ENCODE assay signal across 40 mouse cellular contexts in genomic region chr1:92636015-92636414, GRCm38 (mm10). TPM values are rescaled to one million over a fixed set of nuclear protein-coding genes. Genes with fewer than 3 reads are reported as not detected.
DNase-seq lines count a peak whose midpoint lies in the region; ATAC-seq and TF ChIP-seq lines count a peak whose summit lies in the region.
"Had no signal": no experiment of that assay in that cellular context is flagged by ENCODE, and none has a peak within 500 bp of the region (broad histone marks: within the 10 kb centered on the region; RNA-seq: fewer than 3 reads in every experiment).

No protein-coding gene starts in this region.

- H3K36me3 ChIP-seq in forebrain, embryonic 11.5 days (ENCODE audit: control insufficient read depth, insufficient read depth, low read length), result peaks cover 4% of the 10 kb centered on the region; the same call in 1 of the 2 replicates
- H3K36me3 ChIP-seq in forebrain, embryonic 10.5 days (replicated peaks), result peaks cover 46% of the 10 kb centered on the region
- peaks cover 19% of the 10 kb centered on the region for H3K36me3 ChIP-seq in liver, postnatal 0 days (replicated peaks; ENCODE audit: insufficient read depth, low read length)
- peaks cover 45% of the 10 kb centered on the region for H3K36me3 ChIP-seq in liver, embryonic 12.5 days
- no peaks in the 10 kb centered on the region; the same call in 1 of the 2 replicates for H3K36me3 ChIP-seq in hindbrain, embryonic 11.5 days (ENCODE audit: control insufficient read depth, insufficient read depth, low read length)
- peaks cover 23% of the 10 kb centered on the region for H3K36me3 ChIP-seq in neural tube, embryonic 14.5 days (ENCODE audit: control insufficient read depth, insufficient read depth, low read length)

- no peaks in the 10 kb centered on the region for H3K27me3 ChIP-seq in forebrain, embryonic 11.5 days (ENCODE audit: control insufficient read depth, insufficient read depth, low read length)
- H3K27me3 ChIP-seq in forebrain, embryonic 10.5 days (ENCODE audit: poor library complexity, severe bottlenecking), result no peaks in the 10 kb centered on the region
- no peaks in the 10 kb centered on the region for H3K27me3 ChIP-seq in liver, postnatal 0 days (ENCODE audit: insufficient read depth, low read length)
- no peaks in the 10 kb centered on the region for H3K27me3 ChIP-seq in liver, embryonic 12.5 days (replicated peaks)
- no peaks in the 10 kb centered on the region for H3K27me3 ChIP-seq in hindbrain, embryonic 11.5 days (ENCODE audit: control insufficient read depth, insufficient read depth, low read length)
- H3K27me3 ChIP-seq in neural tube, embryonic 14.5 days (ENCODE audit: control insufficient read depth, insufficient read depth, low read length), result no peaks in the 10 kb centered on the region
- H3K27me3 ChIP-seq: heart, embryonic 15.5 days; limb, embryonic 13.5 days had no signal

- WGBS in forebrain, embryonic 11.5 days, result 87% methylated on average over 8 of the region's 8 CpGs
- 87% methylated on average over 8 of the region's 8 CpGs for WGBS in forebrain, embryonic 10.5 days
- 76% methylated on average over 8 of the region's 8 CpGs for WGBS in liver, postnatal 0 days (ENCODE audit: insufficient replicate concordance)
- 72% methylated on average over 8 of the region's 8 CpGs for WGBS in liver, embryonic 12.5 days (ENCODE audit: insufficient replicate concordance)
- 90% methylated on average over 8 of the region's 8 CpGs for WGBS in hindbrain, embryonic 11.5 days
- WGBS in neural tube, embryonic 14.5 days, result 94% methylated on average over 8 of the region's 8 CpGs

- H3K9me3 ChIP-seq in forebrain, embryonic 11.5 days (ENCODE audit: control insufficient read depth, low read length), result no peaks in the 10 kb centered on the region
- H3K9me3 ChIP-seq in forebrain, embryonic 10.5 days, result no peaks in the 10 kb centered on the region
- H3K9me3 ChIP-seq in liver, postnatal 0 days (ENCODE audit: low read length), result no peaks in the 10 kb centered on the region
- H3K9me3 ChIP-seq in liver, embryonic 12.5 days (replicated peaks), result no peaks in the 10 kb centered on the region
- H3K9me3 ChIP-seq in hindbrain, embryonic 11.5 days (ENCODE audit: control insufficient read depth, low read length), result no peaks in the 10 kb centered on the region
- no peaks in the 10 kb centered on the region for H3K9me3 ChIP-seq in neural tube, embryonic 14.5 days (ENCODE audit: control insufficient read depth, low read length)
- H3K9me3 ChIP-seq: heart, embryonic 15.5 days; limb, embryonic 13.5 days had no signal

- H3K4me1 ChIP-seq in forebrain, embryonic 11.5 days (replicated peaks; ENCODE audit: control insufficient read depth, insufficient read depth, low read length), result peaks cover 8% of the 10 kb centered on the region; the same call in 1 of the 2 replicates
- H3K4me1 ChIP-seq in forebrain, embryonic 10.5 days, result peaks cover 24% of the 10 kb centered on the region
- H3K4me1 ChIP-seq in liver, postnatal 0 days (ENCODE audit: insufficient read depth), result peaks cover 12% of the 10 kb centered on the region
- peaks cover 12% of the 10 kb centered on the region for H3K4me1 ChIP-seq in liver, embryonic 12.5 days
- H3K4me1 ChIP-seq in hindbrain, embryonic 11.5 days (replicated peaks; ENCODE audit: control insufficient read depth, insufficient read depth, low read length), result no peaks in the 10 kb centered on the region
- peaks cover 10% of the 10 kb centered on the region for H3K4me1 ChIP-seq in neural tube, embryonic 14.5 days (ENCODE audit: control insufficient read depth, insufficient read depth, low read length)

- ATAC-seq in forebrain, embryonic 11.5 days (replicated peaks; ENCODE audit: low FRiP score), result no peak
- no peak for ATAC-seq in liver, postnatal 0 days
- ATAC-seq in liver, embryonic 12.5 days, result no peak
- ATAC-seq in hindbrain, embryonic 11.5 days (ENCODE audit: low FRiP score), result no peak
- ATAC-seq in neural tube, embryonic 14.5 days (ENCODE audit: low read depth), result no peak
- ATAC-seq: forebrain, embryonic 16.5 days; intestine, postnatal 0 days; lung, postnatal 0 days had no signal

- H3K4me2 ChIP-seq in forebrain, embryonic 11.5 days (ENCODE audit: low read depth, low read length, severe bottlenecking), result no peak overlapping the region
- no peak overlapping the region for H3K4me2 ChIP-seq in liver, postnatal 0 days (ENCODE audit: low read depth, low read length)
- no peak overlapping the region for H3K4me2 ChIP-seq in liver, embryonic 12.5 days
- H3K4me2 ChIP-seq in hindbrain, embryonic 11.5 days (replicated peaks; ENCODE audit: low read depth, low read length), result no peak overlapping the region
- no peak overlapping the region for H3K4me2 ChIP-seq in neural tube, embryonic 14.5 days (ENCODE audit: low read depth, low read length)
- H3K4me2 ChIP-seq: heart, embryonic 15.5 days; limb, embryonic 13.5 days; liver, embryonic 11.5 days had no signal

- no peak overlapping the region for H3K9ac ChIP-seq in forebrain, embryonic 11.5 days (ENCODE audit: low read length)
- H3K9ac ChIP-seq in liver, postnatal 0 days (replicated peaks), result no peak overlapping the region
- H3K9ac ChIP-seq in liver, embryonic 12.5 days, result no peak overlapping the region
- H3K9ac ChIP-seq in hindbrain, embryonic 11.5 days (ENCODE audit: low read depth, low read length), result no peak overlapping the region
- H3K9ac ChIP-seq in neural tube, embryonic 14.5 days (replicated peaks; ENCODE audit: low read depth, low read length), result no peak overlapping the region
- H3K9ac ChIP-seq: heart, embryonic 15.5 days; limb, embryonic 13.5 days had no signal

- DNase-seq in forebrain, embryonic 11.5 days (ENCODE audit: low spot score), result peak; percentile 44
- DNase-seq in forebrain, embryonic 10.5 days (ENCODE audit: extremely low spot score, low spot score), result no peak
- DNase-seq in liver, postnatal 0 days, result peak; percentile 11
- DNase-seq in hindbrain, embryonic 11.5 days (ENCODE audit: low spot score), result no peak
- no peak for DNase-seq in right cerebral cortex, adult 18-20 months
- DNase-seq in adrenal gland, postnatal 10 days, result no peak
- DNase-seq: adrenal gland, adult 8-10 months; cerebellum, adult 8-10 months; cerebellum, postnatal 36 days; gastrocnemius, adult 2 months; gastrocnemius, postnatal 36 days; kidney, postnatal 14 days; lung, adult 18-20 months; midbrain, embryonic 14.5 days; right cerebral cortex, postnatal 14 days; thymus, adult 2 months; thymus, postnatal 36 days had no signal

- no peak for TF ChIP-seq EP300 in liver, postnatal 0 days (IDR thresholded peaks at IDR 0.05; ENCODE audit: low read depth)

- H3K27ac ChIP-seq in forebrain, embryonic 11.5 days (ENCODE audit: low read depth, low read length), result no peak overlapping the region
- H3K27ac ChIP-seq in forebrain, embryonic 10.5 days, result no peak overlapping the region
- no peak overlapping the region for H3K27ac ChIP-seq in liver, postnatal 0 days (ENCODE audit: low read depth)
- no peak overlapping the region for H3K27ac ChIP-seq in liver, embryonic 12.5 days
- peak overlapping the region; percentile 17; the same call in 1 of the 2 replicates for H3K27ac ChIP-seq in hindbrain, embryonic 11.5 days (ENCODE audit: low read depth, low read length)
- H3K27ac ChIP-seq in neural tube, embryonic 14.5 days (ENCODE audit: low read depth, low read length), result peak overlapping the region; percentile 7; the same call in 1 of the 2 replicates
- H3K27ac ChIP-seq: gastrocnemius, adult 2 months; heart, adult 2 months; heart, embryonic 15.5 days; macrophage had no signal

- H3K4me3 ChIP-seq in forebrain, embryonic 11.5 days (ENCODE audit: low read depth, low read length), result no peak overlapping the region
- H3K4me3 ChIP-seq in forebrain, embryonic 10.5 days, result no peak overlapping the region
- H3K4me3 ChIP-seq in liver, postnatal 0 days (ENCODE audit: low read depth, low read length), result no peak overlapping the region
- H3K4me3 ChIP-seq in liver, embryonic 12.5 days, result no peak overlapping the region
- no peak overlapping the region for H3K4me3 ChIP-seq in hindbrain, embryonic 11.5 days (ENCODE audit: low read depth, low read length)
- H3K4me3 ChIP-seq in neural tube, embryonic 14.5 days (ENCODE audit: low read depth, low read length), result no peak overlapping the region
- H3K4me3 ChIP-seq: gastrocnemius, adult 2 months; heart, adult 2 months; heart, embryonic 15.5 days; limb, embryonic 13.5 days had no signal

- no peak for TF ChIP-seq CTCF in liver, postnatal 0 days (IDR thresholded peaks at IDR 0.05; ENCODE audit: low read depth)

RNA-seq across cellular contexts. Expression of gene Cops9, which starts 5.8 kb away (rescaled TPM):
- polyA plus RNA-seq in forebrain, embryonic 11.5 days (2014; fragmentation: Nextera tagmentation; extraction: Ambion mirVana), result 346 and 366 TPM in 2 replicates
- 324 and 343 TPM in 2 replicates for polyA plus RNA-seq in forebrain, embryonic 10.5 days (2016; fragmentation: Nextera tagmentation; extraction: Ambion mirVana)
- polyA plus RNA-seq in liver, postnatal 0 days (2015; fragmentation: Nextera tagmentation; extraction: Ambion mirVana), result 222 and 225 TPM in 2 replicates
- 216 and 232 TPM in 2 replicates for polyA plus RNA-seq in liver, embryonic 12.5 days (2016; fragmentation: Nextera tagmentation; extraction: Ambion mirVana)
- 388 and 392 TPM in 2 replicates for polyA plus RNA-seq in hindbrain, embryonic 11.5 days (2014; fragmentation: Nextera tagmentation; extraction: Ambion mirVana)
- polyA plus RNA-seq in neural tube, embryonic 14.5 days (2014; fragmentation: Nextera tagmentation; extraction: Ambion mirVana), result 560 and 641 TPM in 2 replicates
- 100 to 1,000 TPM; 259 to 260 TPM for total RNA-seq in adrenal gland, postnatal 10 days (2021)

RNA-seq across cellular contexts. Expression of gene Otos, which starts 12.6 kb away (rescaled TPM):
- polyA plus RNA-seq in forebrain, embryonic 11.5 days (2014; fragmentation: Nextera tagmentation; extraction: Ambion mirVana), result not detected in 2 replicates
- polyA plus RNA-seq in forebrain, embryonic 10.5 days (2016; fragmentation: Nextera tagmentation; extraction: Ambion mirVana), result 0.25 TPM in 1 of 2 replicates, not detected in the other
- polyA plus RNA-seq in liver, postnatal 0 days (2015; fragmentation: Nextera tagmentation; extraction: Ambion mirVana), result 0.16 TPM in 1 of 2 replicates, not detected in the other
- 0.15 and 0.23 TPM in 2 replicates for polyA plus RNA-seq in liver, embryonic 12.5 days (2016; fragmentation: Nextera tagmentation; extraction: Ambion mirVana)
- 0.09 and 0.10 TPM in 2 replicates for polyA plus RNA-seq in hindbrain, embryonic 11.5 days (2014; fragmentation: Nextera tagmentation; extraction: Ambion mirVana)
- polyA plus RNA-seq in neural tube, embryonic 14.5 days (2014; fragmentation: Nextera tagmentation; extraction: Ambion mirVana), result 0.21 TPM in 1 of 2 replicates, not detected in the other
- not detected for total RNA-seq in adrenal gland, postnatal 10 days (2021)
- total RNA-seq: CH12.LX; ES-E14; gastrocnemius, adult 2 months; gastrocnemius, postnatal 36 days; heart, adult 2 months; heart, postnatal 25 days; left cerebral cortex, postnatal 36 days had no signal
- polyA plus RNA-seq: C2C12; embryonic facial prominence, embryonic 11.5 days; heart, adult 2 months; heart, embryonic 15.5 days; intestine, postnatal 0 days; limb, embryonic 13.5 days; liver, embryonic 11.5 days; macrophage had no signal

RNA-seq across cellular contexts. Expression of gene Olfr12, which starts 18.4 kb away (rescaled TPM):
- polyA plus RNA-seq in forebrain, embryonic 11.5 days (2014; fragmentation: Nextera tagmentation; extraction: Ambion mirVana), result 0.15 TPM in 1 of 2 replicates, not detected in the other
- polyA plus RNA-seq in forebrain, embryonic 10.5 days (2016; fragmentation: Nextera tagmentation; extraction: Ambion mirVana), result not detected in 2 replicates
- not detected in 2 replicates for polyA plus RNA-seq in liver, postnatal 0 days (2015; fragmentation: Nextera tagmentation; extraction: Ambion mirVana)
- not detected in 2 replicates for polyA plus RNA-seq in liver, embryonic 12.5 days (2016; fragmentation: Nextera tagmentation; extraction: Ambion mirVana)
- 0.09 TPM in 1 of 2 replicates, not detected in the other for polyA plus RNA-seq in hindbrain, embryonic 11.5 days (2014; fragmentation: Nextera tagmentation; extraction: Ambion mirVana)
- not detected in 2 replicates for polyA plus RNA-seq in neural tube, embryonic 14.5 days (2014; fragmentation: Nextera tagmentation; extraction: Ambion mirVana)
- total RNA-seq in adrenal gland, postnatal 10 days (2021), result not detected
- total RNA-seq: adrenal gland, adult 8-10 months; gastrocnemius, adult 2 months; gastrocnemius, postnatal 36 days; heart, adult 2 months; heart, postnatal 25 days; layer of hippocampus, postnatal 10 days; left cerebral cortex, adult 8-10 months; left cerebral cortex, postnatal 36 days; megakaryocyte-erythroid progenitor cell, adult 5-6 weeks had no signal
- polyA plus RNA-seq: C2C12; embryonic facial prominence, embryonic 11.5 days; forebrain, embryonic 16.5 days; heart, adult 2 months; heart, embryonic 15.5 days; intestine, postnatal 0 days; kidney, embryonic 14.5 days; limb, embryonic 13.5 days; liver, embryonic 11.5 days; lung, postnatal 0 days; macrophage; midbrain, embryonic 14.5 days; neural tube, embryonic 11.5 days; small intestine, adult 2 months; stomach, embryonic 16.5 days had no signal

RNA-seq across cellular contexts. Expression of gene Olfr1410, which starts 30.4 kb away (rescaled TPM):
- not detected in 2 replicates for polyA plus RNA-seq in forebrain, embryonic 11.5 days (2014; fragmentation: Nextera tagmentation; extraction: Ambion mirVana)
- not detected in 2 replicates for polyA plus RNA-seq in forebrain, embryonic 10.5 days (2016; fragmentation: Nextera tagmentation; extraction: Ambion mirVana)
- polyA plus RNA-seq in liver, postnatal 0 days (2015; fragmentation: Nextera tagmentation; extraction: Ambion mirVana), result not detected in 2 replicates
- polyA plus RNA-seq in liver, embryonic 12.5 days (2016; fragmentation: Nextera tagmentation; extraction: Ambion mirVana), result not detected in 2 replicates
- polyA plus RNA-seq in hindbrain, embryonic 11.5 days (2014; fragmentation: Nextera tagmentation; extraction: Ambion mirVana), result not detected in 2 replicates
- not detected in 2 replicates for polyA plus RNA-seq in neural tube, embryonic 14.5 days (2014; fragmentation: Nextera tagmentation; extraction: Ambion mirVana)
- not detected for total RNA-seq in adrenal gland, postnatal 10 days (2021)
- total RNA-seq: adrenal gland, adult 8-10 months; gastrocnemius, adult 2 months; gastrocnemius, postnatal 36 days; heart, adult 2 months; heart, postnatal 25 days; layer of hippocampus, postnatal 10 days; left cerebral cortex, adult 8-10 months; left cerebral cortex, postnatal 36 days; megakaryocyte-erythroid progenitor cell, adult 5-6 weeks had no signal
- polyA plus RNA-seq: C2C12; embryonic facial prominence, embryonic 11.5 days; forebrain, embryonic 16.5 days; heart, adult 2 months; heart, embryonic 15.5 days; intestine, postnatal 0 days; kidney, embryonic 14.5 days; limb, embryonic 13.5 days; liver, embryonic 11.5 days; lung, postnatal 0 days; macrophage; midbrain, embryonic 14.5 days; neural tube, embryonic 11.5 days; small intestine, adult 2 months; stomach, embryonic 16.5 days had no signal

RNA-seq across cellular contexts. Expression of gene Olfr1411, which starts 41.8 kb away (rescaled TPM):
- polyA plus RNA-seq in forebrain, embryonic 11.5 days (2014; fragmentation: Nextera tagmentation; extraction: Ambion mirVana), result not detected in 2 replicates
- not detected in 2 replicates for polyA plus RNA-seq in forebrain, embryonic 10.5 days (2016; fragmentation: Nextera tagmentation; extraction: Ambion mirVana)
- polyA plus RNA-seq in liver, postnatal 0 days (2015; fragmentation: Nextera tagmentation; extraction: Ambion mirVana), result not detected in 2 replicates
- not detected in 2 replicates for polyA plus RNA-seq in liver, embryonic 12.5 days (2016; fragmentation: Nextera tagmentation; extraction: Ambion mirVana)
- not detected in 2 replicates for polyA plus RNA-seq in hindbrain, embryonic 11.5 days (2014; fragmentation: Nextera tagmentation; extraction: Ambion mirVana)
- polyA plus RNA-seq in neural tube, embryonic 14.5 days (2014; fragmentation: Nextera tagmentation; extraction: Ambion mirVana), result not detected in 2 replicates
- total RNA-seq in adrenal gland, postnatal 10 days (2021), result not detected
- total RNA-seq: adrenal gland, adult 8-10 months; CH12.LX; ES-E14; gastrocnemius, adult 2 months; gastrocnemius, postnatal 36 days; heart, adult 2 months; heart, postnatal 25 days; layer of hippocampus, postnatal 10 days; left cerebral cortex, adult 8-10 months; left cerebral cortex, postnatal 36 days; megakaryocyte-erythroid progenitor cell, adult 5-6 weeks had no signal
- polyA plus RNA-seq: C2C12; embryonic facial prominence, embryonic 11.5 days; forebrain, embryonic 16.5 days; heart, adult 2 months; heart, embryonic 15.5 days; intestine, postnatal 0 days; kidney, embryonic 14.5 days; limb, embryonic 13.5 days; liver, embryonic 11.5 days; lung, postnatal 0 days; macrophage; midbrain, embryonic 14.5 days; neural tube, embryonic 11.5 days; small intestine, adult 2 months; stomach, embryonic 16.5 days had no signal

Comparison
In these comparisons a context has a peak if more than half of its experiments do, and no peak if none do; other contexts are left out.
1. DNase-seq: peak in forebrain, embryonic 11.5 days (single experiment) and liver, postnatal 0 days (single experiment); none in forebrain, embryonic 10.5 days (single experiment), hindbrain, embryonic 11.5 days (single experiment), right cerebral cortex, adult 18-20 months (single experiment) and adrenal gland, postnatal 10 days (single experiment).
2. H3K27ac ChIP-seq: peak in hindbrain, embryonic 11.5 days (single experiment) and neural tube, embryonic 14.5 days (single experiment); none in forebrain, embryonic 11.5 days (single experiment), forebrain, embryonic 10.5 days (single experiment), liver, postnatal 0 days (single experiment) and liver, embryonic 12.5 days (single experiment).